Mouse (Mus musculus) cerebellum, adult 2 months (tissue): ENCODE data around the gene Taar1.

Experiments used
- CTCF ChIP-seq: fragments of 200-500 bp; IDR thresholded peaks from 2 replicates; pipeline ENCODE4 v1.5.1; 2011; ENCODE audit warnings: low read depth, mild to moderate bottlenecking, control low read depth, low read length, moderate library complexity, borderline replicate concordance; ENCODE audit not compliant: insufficient read depth
- POLR2A ChIP-seq: fragments of 200-500 bp; IDR thresholded peaks from 2 replicates; pipeline ENCODE4 v1.6.1; 2011; ENCODE audit warnings: low read length, control low read depth, borderline replicate concordance; ENCODE audit not compliant: insufficient read depth

DNA sequence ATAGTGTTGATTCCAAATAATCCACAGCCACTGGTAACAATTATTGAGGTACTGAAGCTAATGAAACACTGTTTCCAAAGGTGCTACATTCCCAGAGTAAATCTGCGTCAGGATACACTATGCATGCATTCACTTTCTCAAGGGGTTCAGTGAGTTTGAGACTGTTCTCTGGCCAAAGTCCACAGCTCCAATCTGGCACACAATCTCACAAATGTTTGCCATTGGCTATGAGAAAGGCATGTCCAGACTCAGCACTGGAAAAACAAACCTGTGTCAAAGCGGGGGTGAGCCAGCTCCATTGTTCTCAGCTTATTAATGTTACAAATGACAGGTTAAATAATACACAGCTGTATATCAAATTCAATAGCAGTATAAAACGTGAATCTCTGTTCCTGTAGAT, 38.9 kb downstream of the Taar1 start:
- no peak for TF ChIP-seq POLR2A
- no peak for TF ChIP-seq CTCF
